ENCODE assay signal across 9 mouse cellular contexts in the genomic region with DNA sequence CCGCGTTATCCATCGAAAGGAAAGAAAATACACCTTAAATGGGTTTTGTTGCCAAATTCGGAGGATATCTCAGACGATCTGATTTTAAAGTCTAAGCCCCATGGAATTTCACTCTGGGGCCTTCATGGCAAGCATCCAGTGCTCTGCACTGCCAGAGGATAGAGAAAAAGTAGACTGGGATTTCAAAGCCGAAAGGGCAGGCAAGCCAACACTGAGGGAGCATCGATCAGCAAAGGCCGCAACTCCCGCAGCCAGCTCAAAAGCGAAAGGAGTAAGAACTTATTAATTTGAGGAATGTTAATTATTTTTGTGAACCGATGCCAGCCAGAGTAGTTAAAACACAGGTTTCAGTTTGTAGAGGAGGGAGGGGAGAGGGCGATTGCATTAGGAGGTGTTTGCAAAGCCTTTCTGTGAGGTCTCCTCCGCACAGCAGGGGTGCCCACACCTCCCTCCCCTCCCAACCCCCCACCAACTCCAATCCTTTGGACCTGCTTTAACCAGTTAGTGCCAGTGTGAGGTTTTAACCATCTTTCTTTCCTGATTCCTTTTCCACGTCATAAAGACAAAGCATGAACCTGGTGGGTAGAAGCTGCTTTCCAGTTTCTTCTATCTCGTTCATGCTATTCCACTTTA. TPM values are rescaled to one million over a fixed set of nuclear protein-coding genes. Genes with fewer than 3 reads are reported as not detected.
A peak's percentile ranks its signal among the peaks of the same experiment; 100 is the strongest.
DNase-seq lines count a peak whose midpoint lies in the region; ATAC-seq and TF ChIP-seq lines count a peak whose summit lies in the region.
"Had no signal": no experiment of that assay in that cellular context is flagged by ENCODE, and none has a peak within 500 bp of the region (broad histone marks: within the 10 kb centered on the region; RNA-seq: fewer than 3 reads in every experiment).

No protein-coding gene starts in this region.

- ATAC-seq in heart, embryonic 14.5 days (ENCODE audit: insufficient number of reproducible peaks, insufficient read depth, low FRiP score, low read depth) = no peak
- no peak for ATAC-seq in heart, postnatal 0 days (ENCODE audit: insufficient read depth, low read depth)
- ATAC-seq in lung, postnatal 0 days = no peak

- DNase-seq in heart, postnatal 25 days (ENCODE audit: low spot score) = no peak
- peak; percentile 77 for DNase-seq in ZHBTc4 (ENCODE audit: low read depth, low spot score)
- no peak for DNase-seq in heart, postnatal 0 days (ENCODE audit: low spot score)
- DNase-seq in lung, postnatal 0 days (ENCODE audit: low spot score) = peak; percentile 35
- no peak for DNase-seq in layer of hippocampus, adult 9-11 months
- no peak for DNase-seq in layer of hippocampus, adult 11-12 months (ENCODE audit: low spot score)
- no peak for DNase-seq in left cerebral cortex, adult 18-20 months (ENCODE audit: low spot score in 2 of 2)

- intact Hi-C loops in heart, postnatal 25 days (cut with DNase I) = no loop called here

- peak overlapping the region; percentile 58 for H3K4me2 ChIP-seq in heart, embryonic 14.5 days (ENCODE audit: low read length)
- peak overlapping the region; percentile 44 for H3K4me2 ChIP-seq in heart, postnatal 0 days (ENCODE audit: low read depth, low read length)
- H3K4me2 ChIP-seq in lung, postnatal 0 days (replicated peaks; ENCODE audit: low read depth, low read length) = peak overlapping the region; percentile 40

- TF ChIP-seq CTCF in heart, postnatal 0 days (IDR thresholded peaks at IDR 0.05; ENCODE audit: low read depth) = no peak
- no peak for TF ChIP-seq CTCF in lung, postnatal 0 days (IDR thresholded peaks at IDR 0.05)

- no peak overlapping the region for H3K27ac ChIP-seq in heart, embryonic 14.5 days (replicated peaks in 1 of 2; ENCODE audit: control insufficient read depth in 1 of 2, insufficient read depth in 1 of 2, low read depth in 2 of 2, low read length in 2 of 2)
- H3K27ac ChIP-seq in heart, postnatal 0 days (ENCODE audit: low read depth) = no peak overlapping the region
- no peak overlapping the region for H3K27ac ChIP-seq in lung, postnatal 0 days (ENCODE audit: low read length)
- H3K27ac ChIP-seq: heart, adult 2 months had no signal

- TF ChIP-seq EP300 in heart, postnatal 0 days (IDR thresholded peaks at IDR 0.05; ENCODE audit: low read depth) = no peak
- no peak for TF ChIP-seq EP300 in lung, postnatal 0 days (IDR thresholded peaks at IDR 0.05)

- H3K9ac ChIP-seq in heart, embryonic 14.5 days (ENCODE audit: low read length) = peak overlapping the region; percentile 30
- H3K9ac ChIP-seq in heart, postnatal 0 days (replicated peaks; ENCODE audit: low read depth, low read length) = no peak overlapping the region
- H3K9ac ChIP-seq in lung, postnatal 0 days (replicated peaks; ENCODE audit: low read depth) = no peak overlapping the region

- 26% methylated on average over 15 of the region's 15 CpGs for WGBS in heart, embryonic 14.5 days
- WGBS in heart, postnatal 0 days = 27% methylated on average over 15 of the region's 15 CpGs
- WGBS in lung, postnatal 0 days = 38% methylated on average over 15 of the region's 15 CpGs

- peaks cover 0 to 3% of the 10 kb centered on the region in 2 experiments; a peak in 1 of 4 replicates for H3K4me1 ChIP-seq in heart, embryonic 14.5 days (ENCODE audit: control insufficient read depth in 2 of 2, insufficient read depth in 2 of 2, low read length in 2 of 2)
- no peaks in the 10 kb centered on the region for H3K4me1 ChIP-seq in heart, postnatal 0 days (ENCODE audit: control insufficient read depth, insufficient read depth)
- no peaks in the 10 kb centered on the region for H3K4me1 ChIP-seq in lung, postnatal 0 days (ENCODE audit: insufficient read depth, low read depth, low read length)

- H3K36me3 ChIP-seq in heart, embryonic 14.5 days (ENCODE audit: control insufficient read depth, insufficient read depth, low read length) = no peaks in the 10 kb centered on the region
- H3K36me3 ChIP-seq in heart, postnatal 0 days (replicated peaks; ENCODE audit: control insufficient read depth, insufficient read depth, low read length) = no peaks in the 10 kb centered on the region
- H3K36me3 ChIP-seq in lung, postnatal 0 days (ENCODE audit: insufficient read depth, low read length) = no peaks in the 10 kb centered on the region

- H3K27me3 ChIP-seq in heart, embryonic 14.5 days (ENCODE audit: control insufficient read depth, insufficient read depth, low read length) = peaks cover 62% of the 10 kb centered on the region
- H3K27me3 ChIP-seq in heart, postnatal 0 days (ENCODE audit: control insufficient read depth, insufficient read depth, low read length) = peaks cover 12% of the 10 kb centered on the region
- no peaks in the 10 kb centered on the region for H3K27me3 ChIP-seq in lung, postnatal 0 days (replicated peaks; ENCODE audit: insufficient read depth, low read length)

- H3K4me3 ChIP-seq in heart, embryonic 14.5 days (ENCODE audit: control insufficient read depth in 1 of 2, insufficient read depth in 1 of 2, low read depth in 1 of 2, low read length in 2 of 2) = peak overlapping the region; percentile 15 to 26; a peak in 3 of 4 replicates
- peak overlapping the region; percentile 9 for H3K4me3 ChIP-seq in heart, postnatal 0 days (ENCODE audit: low read depth, low read length)
- H3K4me3 ChIP-seq in lung, postnatal 0 days (ENCODE audit: low read depth, low read length) = peak overlapping the region; percentile 5; the same call in 1 of the 2 replicates
- H3K4me3 ChIP-seq: heart, adult 2 months had no signal

- H3K9me3 ChIP-seq in heart, embryonic 14.5 days (ENCODE audit: control insufficient read depth, low read length) = no peaks in the 10 kb centered on the region
- H3K9me3 ChIP-seq in heart, postnatal 0 days (replicated peaks; ENCODE audit: control insufficient read depth, low read length) = no peaks in the 10 kb centered on the region
- no peaks in the 10 kb centered on the region for H3K9me3 ChIP-seq in lung, postnatal 0 days (ENCODE audit: low read length)

RNA-seq across cellular contexts. Expression of gene Lrig3, which starts 17.0 kb away (rescaled TPM):
- 0.85 and 1.7 TPM in 2 replicates for polyA plus RNA-seq in heart, embryonic 14.5 days (2014; fragmentation: Nextera tagmentation; extraction: Ambion mirVana)
- 1 to 10 TPM; 2.3 to 2.5 TPM for total RNA-seq in heart, postnatal 25 days (2021)
- 2.3 and 6.7 TPM in 2 replicates for total RNA-seq in heart, postnatal 0 days (2014; rRNA removed; ENCODE audit: low replicate concordance)
- polyA plus RNA-seq in heart, postnatal 0 days (2015; fragmentation: Nextera tagmentation; extraction: Ambion mirVana) = 0.66 and 0.92 TPM in 2 replicates
- polyA plus RNA-seq in lung, postnatal 0 days (2015; fragmentation: Nextera tagmentation; extraction: Ambion mirVana) = 4.7 and 5.2 TPM in 2 replicates
- 1 to 10 TPM; 3.0 to 3.2 TPM for total RNA-seq in left cerebral cortex, adult 18-20 months (2021)

Comparison
In these comparisons a context has a peak if more than half of its experiments do, and no peak if none do; other contexts are left out.
1. DNase-seq: peak in ZHBTc4 (single experiment) and lung, postnatal 0 days (single experiment); none in heart, postnatal 25 days (single experiment), heart, postnatal 0 days (single experiment), layer of hippocampus, adult 9-11 months (single experiment), layer of hippocampus, adult 11-12 months (single experiment) and left cerebral cortex, adult 18-20 months (0 of 2).
2. Peak in every context shown above with its lines, with median percentiles within 50 percentile points of each other: H3K4me2 ChIP-seq and H3K4me3 ChIP-seq.